ENCODE assay signal across 13 mouse cellular contexts in genomic region chr7:139415616-139416225, GRCm38 (mm10). TPM values are rescaled to one million over a fixed set of nuclear protein-coding genes. Genes with fewer than 3 reads are reported as not detected.
A peak's percentile ranks its signal among the peaks of the same experiment; 100 is the strongest.
DNase-seq lines count a peak whose midpoint lies in the region; ATAC-seq lines count a peak whose summit lies in the region.
"Had no signal": no experiment of that assay in that cellular context is flagged by ENCODE, and none has a peak within 500 bp of the region (broad histone marks: within the 10 kb centered on the region; RNA-seq: fewer than 3 reads in every experiment).

No protein-coding gene starts in this region.

- no peaks in the 10 kb centered on the region for H3K36me3 ChIP-seq in heart, embryonic 13.5 days
- H3K36me3 ChIP-seq in lung, embryonic 15.5 days, result no peaks in the 10 kb centered on the region
- H3K36me3 ChIP-seq in midbrain, embryonic 14.5 days (ENCODE audit: control insufficient read depth, insufficient read depth, low read length), result no peaks in the 10 kb centered on the region
- H3K36me3 ChIP-seq: limb, embryonic 12.5 days had no signal

- ATAC-seq in heart, embryonic 13.5 days (ENCODE audit: extremely low read depth, insufficient number of reproducible peaks, low FRiP score, low TSS enrichment), result no peak
- ATAC-seq in lung, embryonic 15.5 days (ENCODE audit: borderline replicate concordance, extremely low read depth, low FRiP score, low TSS enrichment), result peak; percentile 36; the same call in 1 of the 2 replicates
- ATAC-seq in midbrain, embryonic 14.5 days (ENCODE audit: low FRiP score, low TSS enrichment), result no peak
- no peak for ATAC-seq in monocyte, adult 5-6 weeks (replicated peaks; ENCODE audit: insufficient number of reproducible peaks, low FRiP score, low TSS enrichment, poor library complexity, severe bottlenecking)
- ATAC-seq: hindbrain, postnatal 0 days had no signal

- no peaks in the 10 kb centered on the region for H3K27me3 ChIP-seq in heart, embryonic 13.5 days (replicated peaks)
- H3K27me3 ChIP-seq in lung, embryonic 15.5 days, result no peaks in the 10 kb centered on the region
- no peaks in the 10 kb centered on the region for H3K27me3 ChIP-seq in midbrain, embryonic 14.5 days (ENCODE audit: control insufficient read depth, insufficient read depth, low read length)
- H3K27me3 ChIP-seq: limb, embryonic 12.5 days had no signal

- no peak overlapping the region for H3K4me3 ChIP-seq in heart, embryonic 13.5 days
- H3K4me3 ChIP-seq in lung, embryonic 15.5 days, result no peak overlapping the region
- H3K4me3 ChIP-seq in midbrain, embryonic 14.5 days (replicated peaks; ENCODE audit: low read depth, low read length), result no peak overlapping the region
- H3K4me3 ChIP-seq: erythroblast, embryonic 14.5 days; limb, embryonic 12.5 days had no signal

- peak overlapping the region; percentile 63 for H3K27ac ChIP-seq in heart, embryonic 13.5 days (replicated peaks)
- peak overlapping the region; percentile 65 for H3K27ac ChIP-seq in lung, embryonic 15.5 days
- H3K27ac ChIP-seq in midbrain, embryonic 14.5 days (replicated peaks; ENCODE audit: low read depth, low read length), result no peak overlapping the region
- H3K27ac ChIP-seq: hindbrain, postnatal 0 days; limb, embryonic 12.5 days had no signal

- H3K4me2 ChIP-seq in heart, embryonic 13.5 days, result no peak overlapping the region
- H3K4me2 ChIP-seq in lung, embryonic 15.5 days, result no peak overlapping the region
- H3K4me2 ChIP-seq in midbrain, embryonic 14.5 days (ENCODE audit: low read length), result no peak overlapping the region
- H3K4me2 ChIP-seq: limb, embryonic 12.5 days had no signal

- H3K9ac ChIP-seq in heart, embryonic 13.5 days, result no peak overlapping the region
- H3K9ac ChIP-seq in lung, embryonic 15.5 days, result no peak overlapping the region
- H3K9ac ChIP-seq in midbrain, embryonic 14.5 days (replicated peaks; ENCODE audit: low read length), result no peak overlapping the region
- H3K9ac ChIP-seq: limb, embryonic 12.5 days had no signal

- H3K9me3 ChIP-seq in heart, embryonic 13.5 days, result no peaks in the 10 kb centered on the region
- no peaks in the 10 kb centered on the region for H3K9me3 ChIP-seq in lung, embryonic 15.5 days
- no peaks in the 10 kb centered on the region for H3K9me3 ChIP-seq in midbrain, embryonic 14.5 days (ENCODE audit: control insufficient read depth, low read length)
- H3K9me3 ChIP-seq: limb, embryonic 12.5 days had no signal

- no peak for DNase-seq in heart, postnatal 4 days
- DNase-seq in lung, postnatal 36 days, result no peak
- peak; percentile 55 for DNase-seq in Muller cell, postnatal 12 days (ENCODE audit: inconsistent ontology term)
- DNase-seq in cerebellum, postnatal 10 days, result peak; percentile 53 to 64
- DNase-seq in midbrain, embryonic 14.5 days, result no peak
- DNase-seq: kidney, postnatal 36 days; thymus, adult 2 months had no signal

- H3K4me1 ChIP-seq in heart, embryonic 13.5 days, result peaks cover 91% of the 10 kb centered on the region
- H3K4me1 ChIP-seq in lung, embryonic 15.5 days, result peaks cover 62% of the 10 kb centered on the region
- H3K4me1 ChIP-seq in midbrain, embryonic 14.5 days (ENCODE audit: control insufficient read depth, insufficient read depth, low read length), result 0 out of 2 replicates have a peak, but pooled peaks cover 5% of the 10 kb centered on the region

RNA-seq across cellular contexts. Expression of gene Inpp5a, which starts 26.8 kb away (rescaled TPM):
- 58.4 and 58.5 TPM in 2 replicates for polyA plus RNA-seq in heart, embryonic 13.5 days (2015; fragmentation: Nextera tagmentation; extraction: Ambion mirVana)
- 100 to 1,000 TPM; 183 to 186 TPM for total RNA-seq in heart, postnatal 4 days (2021)
- 31.2 and 35.9 TPM in 2 replicates for polyA plus RNA-seq in lung, embryonic 15.5 days (2015; fragmentation: Nextera tagmentation; extraction: Ambion mirVana)
- 21.0 and 23.0 TPM in 2 replicates for polyA plus RNA-seq in midbrain, embryonic 14.5 days (2014; fragmentation: Nextera tagmentation; extraction: Ambion mirVana)
- total RNA-seq in monocyte, adult 5-6 weeks (2017), result 9.5 to 39.9 TPM (median 10.0 TPM) in 3 replicates

Comparison
In these comparisons a context has a peak if more than half of its experiments do, and no peak if none do; other contexts are left out.
1. DNase-seq: peak in Muller cell, postnatal 12 days (single experiment) and cerebellum, postnatal 10 days (2 of 2); none in heart, postnatal 4 days (single experiment), lung, postnatal 36 days (single experiment) and midbrain, embryonic 14.5 days (single experiment).